Mouse (Mus musculus): ENCODE results near the gene Fermt2. TPM values are rescaled to one million over a fixed set of nuclear protein-coding genes. Genes with fewer than 3 reads are reported as not detected.
"Not testable (repeated sequence)": the region's sequence is repeated elsewhere in the genome, so short reads cannot be mapped to it uniquely, and the experiment has no call there.

Fermt2 gene
- polyA plus RNA-seq, 1 experiment from 2014 or later, result 83.2 TPM

GRCm38 (mm10) chr14:45504422-45505113, 25.4 kb downstream of the Fermt2 start:
- ATAC-seq (replicated peaks; ENCODE audit: insufficient number of reproducible peaks, low FRiP score, low TSS enrichment, low read depth), result no peak
- DNase-seq (ENCODE audit: low spot score), result no peak
- Histone ChIP-seq H3K27me3 (ENCODE audit: control insufficient read depth, insufficient read depth, low read length) (no peaks in the 10 kb centered on the region), H3K4me1 (ENCODE audit: control insufficient read depth, insufficient read depth, low read length) (peaks cover 2% of the 10 kb centered on the region; the same call in 1 of the 2 replicates), H3K27ac (replicated peaks; ENCODE audit: low read depth, low read length) (no peak overlapping the region), H3K4me2 (ENCODE audit: low read depth, low read length) (no peak overlapping the region), H3K9me3 (replicated peaks; ENCODE audit: control insufficient read depth, low read length) (no peaks in the 10 kb centered on the region), H3K36me3 (replicated peaks; ENCODE audit: control insufficient read depth, insufficient read depth, low read depth, low read length) (no peaks in the 10 kb centered on the region), H3K9ac (replicated peaks; ENCODE audit: low read length) (no peak overlapping the region), H3K4me3 (ENCODE audit: low read depth, low read length) (no peak overlapping the region)
- WGBS, result 91% methylated on average over 10 of the region's 10 CpGs

DNA sequence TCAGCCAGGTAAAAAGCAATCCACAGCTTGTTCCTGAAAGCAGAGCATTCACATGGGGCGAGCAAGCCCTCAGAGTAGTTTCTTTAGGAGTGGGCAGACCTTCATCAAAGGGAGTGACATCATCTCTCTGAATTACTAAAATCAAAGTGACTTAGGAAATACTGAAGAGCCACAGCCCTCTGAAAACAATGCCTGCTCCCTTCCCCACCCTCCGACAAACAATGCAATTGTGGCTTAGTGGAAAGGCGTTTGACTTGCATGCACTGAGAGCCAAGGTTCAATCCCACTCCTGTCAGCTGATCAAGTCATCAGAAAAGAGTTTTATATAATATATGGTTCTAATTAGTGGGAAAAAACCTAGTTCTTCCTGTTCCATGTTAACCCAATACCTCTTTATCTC, 26.0 kb downstream of the Fermt2 start:
- ATAC-seq (replicated peaks; ENCODE audit: insufficient number of reproducible peaks, low FRiP score, low TSS enrichment, low read depth), result no peak
- Histone ChIP-seq H3K4me2 (ENCODE audit: low read depth, low read length) (no peak overlapping the region), H3K27ac (replicated peaks; ENCODE audit: low read depth, low read length) (no peak overlapping the region), H3K27me3 (ENCODE audit: control insufficient read depth, insufficient read depth, low read length) (no peaks in the 10 kb centered on the region), H3K9me3 (replicated peaks; ENCODE audit: control insufficient read depth, low read length) (no peaks in the 10 kb centered on the region), H3K36me3 (replicated peaks; ENCODE audit: control insufficient read depth, insufficient read depth, low read depth, low read length) (no peaks in the 10 kb centered on the region; the same call in 1 of the 2 replicates), H3K9ac (replicated peaks; ENCODE audit: low read length) (no peak overlapping the region), H3K4me1 (ENCODE audit: control insufficient read depth, insufficient read depth, low read length) (peaks cover 2% of the 10 kb centered on the region; the same call in 1 of the 2 replicates), H3K4me3 (ENCODE audit: low read depth, low read length) (no peak overlapping the region)
- DNase-seq (ENCODE audit: low spot score), result no peak
- 87% methylated on average over 3 of the region's 3 CpGs for whole genome bisulfite sequencing

DNA sequence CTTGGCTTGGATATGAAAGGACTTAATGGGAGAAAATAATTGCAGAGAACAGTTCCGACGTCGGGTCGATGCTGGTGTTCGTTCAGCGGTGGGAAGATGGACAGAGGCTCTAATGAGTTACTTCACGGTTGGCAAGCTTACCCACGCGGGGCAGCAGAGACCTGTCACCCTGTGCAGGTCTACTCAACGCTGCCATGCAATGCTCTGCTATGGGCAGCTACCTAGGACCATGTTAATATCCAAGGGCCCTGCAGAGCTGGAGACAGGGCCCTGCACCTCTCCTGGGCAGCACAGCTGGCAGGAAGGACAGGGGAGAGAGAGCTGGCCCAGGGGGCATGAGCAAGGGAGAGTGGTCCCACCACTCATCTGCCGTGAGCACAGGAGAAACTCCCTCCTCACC, 29.9 kb downstream of the Fermt2 start:
- H3K4me2 ChIP-seq (ENCODE audit: low read depth, low read length), result no peak overlapping the region
- no peak overlapping the region for H3K9ac ChIP-seq (replicated peaks; ENCODE audit: low read length)
- H3K36me3 ChIP-seq (replicated peaks; ENCODE audit: control insufficient read depth, insufficient read depth, low read depth, low read length), result peaks cover 4% of the 10 kb centered on the region; the same call in 1 of the 2 replicates
- no peaks in the 10 kb centered on the region for H3K9me3 ChIP-seq (replicated peaks; ENCODE audit: control insufficient read depth, low read length)
- ATAC-seq (replicated peaks; ENCODE audit: insufficient number of reproducible peaks, low FRiP score, low TSS enrichment, low read depth), result no peak
- 92% methylated on average over 11 of the region's 11 CpGs for WGBS
- no peak overlapping the region for H3K27ac ChIP-seq (replicated peaks; ENCODE audit: low read depth, low read length)
- no peak for DNase-seq (ENCODE audit: low spot score)
- H3K4me1 ChIP-seq (ENCODE audit: control insufficient read depth, insufficient read depth, low read length), result no peaks in the 10 kb centered on the region
- no peak overlapping the region for H3K4me3 ChIP-seq (ENCODE audit: low read depth, low read length)
- no peaks in the 10 kb centered on the region for H3K27me3 ChIP-seq (ENCODE audit: control insufficient read depth, insufficient read depth, low read length)

DNA sequence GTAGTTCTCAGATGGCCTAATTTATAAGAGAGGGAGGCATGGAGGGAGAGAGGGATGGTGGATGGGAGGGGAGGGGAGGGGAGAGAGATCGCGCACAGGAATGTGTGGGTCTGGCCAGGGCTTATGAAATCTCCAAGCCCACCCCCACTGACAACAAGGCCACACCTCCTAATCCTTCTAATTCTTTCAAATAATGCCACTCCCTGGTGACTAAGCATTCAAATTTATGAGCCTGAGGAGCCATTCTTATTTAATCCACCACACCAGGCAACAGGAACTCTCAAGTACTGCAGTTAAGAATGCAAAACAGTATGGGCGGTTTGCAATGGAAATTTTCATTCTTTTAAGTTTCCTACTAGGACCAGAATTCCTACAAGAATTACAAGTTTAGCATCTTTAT, 32.8 kb downstream of the Fermt2 start:
- Histone ChIP-seq H3K36me3 (replicated peaks; ENCODE audit: control insufficient read depth, insufficient read depth, low read depth, low read length) (peaks cover 4% of the 10 kb centered on the region; the same call in 1 of the 2 replicates), H3K4me2 (ENCODE audit: low read depth, low read length) (no peak overlapping the region), H3K9ac (replicated peaks; ENCODE audit: low read length) (no peak overlapping the region), H3K9me3 (replicated peaks; ENCODE audit: control insufficient read depth, low read length) (no peaks in the 10 kb centered on the region), H3K4me3 (ENCODE audit: low read depth, low read length) (no peak overlapping the region), H3K4me1 (ENCODE audit: control insufficient read depth, insufficient read depth, low read length) (no peaks in the 10 kb centered on the region), H3K27me3 (ENCODE audit: control insufficient read depth, insufficient read depth, low read length) (no peaks in the 10 kb centered on the region), H3K27ac (replicated peaks; ENCODE audit: low read depth, low read length) (no peak overlapping the region)
- no peak for ATAC-seq (replicated peaks; ENCODE audit: insufficient number of reproducible peaks, low FRiP score, low TSS enrichment, low read depth)
- WGBS, result 93% methylated on average over 3 of the region's 3 CpGs
- no peak for DNase-seq (ENCODE audit: low spot score)

- not testable (repeated sequence) for H3K27ac ChIP-seq (replicated peaks; ENCODE audit: low read depth, low read length); ATAC-seq (replicated peaks; ENCODE audit: insufficient number of reproducible peaks, low FRiP score, low TSS enrichment, low read depth); H3K9ac ChIP-seq (replicated peaks; ENCODE audit: low read length); DNase-seq (ENCODE audit: low spot score); H3K36me3 ChIP-seq (replicated peaks; ENCODE audit: control insufficient read depth, insufficient read depth, low read depth, low read length); H3K9me3 ChIP-seq (replicated peaks; ENCODE audit: control insufficient read depth, low read length); H3K4me3 ChIP-seq (ENCODE audit: low read depth, low read length); H3K27me3 ChIP-seq (ENCODE audit: control insufficient read depth, insufficient read depth, low read length); H3K4me1 ChIP-seq (ENCODE audit: control insufficient read depth, insufficient read depth, low read length); H3K4me2 ChIP-seq (ENCODE audit: low read depth, low read length)
- WGBS, result 98% methylated on average over 14 of the region's 14 CpGs
Measured at GRCm38 (mm10) chr14:45495810-45496209, 34.1 kb downstream of the Fermt2 start.

- no peak overlapping the region for H3K4me3 ChIP-seq (ENCODE audit: low read depth, low read length)
- no peak for ATAC-seq (replicated peaks; ENCODE audit: insufficient number of reproducible peaks, low FRiP score, low TSS enrichment, low read depth)
- H3K36me3 ChIP-seq (replicated peaks; ENCODE audit: control insufficient read depth, insufficient read depth, low read depth, low read length), result peaks cover 4% of the 10 kb centered on the region; the same call in 1 of the 2 replicates
- no peak overlapping the region for H3K9ac ChIP-seq (replicated peaks; ENCODE audit: low read length)
- WGBS, result 92% methylated on average over 4 of the region's 4 CpGs
- no peaks in the 10 kb centered on the region for H3K4me1 ChIP-seq (ENCODE audit: control insufficient read depth, insufficient read depth, low read length)
- no peak overlapping the region for H3K27ac ChIP-seq (replicated peaks; ENCODE audit: low read depth, low read length)
- DNase-seq (ENCODE audit: low spot score), result no peak
- no peaks in the 10 kb centered on the region for H3K9me3 ChIP-seq (replicated peaks; ENCODE audit: control insufficient read depth, low read length)
- H3K27me3 ChIP-seq (ENCODE audit: control insufficient read depth, insufficient read depth, low read length), result no peaks in the 10 kb centered on the region
- H3K4me2 ChIP-seq (ENCODE audit: low read depth, low read length), result no peak overlapping the region
Measured at GRCm38 (mm10) chr14:45493891-45494290, 36.0 kb downstream of the Fermt2 start.

DNA sequence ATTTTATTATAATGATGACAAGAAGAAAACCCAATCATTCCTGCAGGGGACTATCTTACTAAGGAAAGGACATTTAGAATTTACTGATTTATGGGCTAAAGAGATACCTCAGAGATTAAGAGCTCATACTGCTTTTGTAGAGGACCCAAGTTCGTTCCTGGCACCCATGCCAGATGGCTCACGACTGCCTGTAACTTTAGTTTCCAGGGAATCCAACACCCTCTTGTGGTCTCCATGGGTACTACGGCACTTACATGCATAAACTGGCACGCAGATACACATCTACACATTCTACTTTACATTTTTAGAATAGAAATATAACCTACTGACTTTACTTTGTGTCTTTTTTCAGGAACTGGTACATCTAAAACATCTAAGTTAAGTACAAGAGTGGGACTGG, 37.2 kb downstream of the Fermt2 start:
- H3K9me3 ChIP-seq (replicated peaks; ENCODE audit: control insufficient read depth, low read length), result no peaks in the 10 kb centered on the region
- DNase-seq (ENCODE audit: low spot score) (no peak), ATAC-seq (replicated peaks; ENCODE audit: insufficient number of reproducible peaks, low FRiP score, low TSS enrichment, low read depth) (no peak)
- no peaks in the 10 kb centered on the region for H3K36me3 ChIP-seq (replicated peaks; ENCODE audit: control insufficient read depth, insufficient read depth, low read depth, low read length)
- H3K9ac ChIP-seq (replicated peaks; ENCODE audit: low read length), result no peak overlapping the region
- 91% methylated on average over 4 of the region's 4 CpGs for WGBS
- no peaks in the 10 kb centered on the region for H3K27me3 ChIP-seq (ENCODE audit: control insufficient read depth, insufficient read depth, low read length)
- no peak overlapping the region for H3K4me2 ChIP-seq (ENCODE audit: low read depth, low read length)
- H3K27ac ChIP-seq (replicated peaks; ENCODE audit: low read depth, low read length), result no peak overlapping the region
- H3K4me3 ChIP-seq (ENCODE audit: low read depth, low read length), result no peak overlapping the region
- no peaks in the 10 kb centered on the region for H3K4me1 ChIP-seq (ENCODE audit: control insufficient read depth, insufficient read depth, low read length)

DNA sequence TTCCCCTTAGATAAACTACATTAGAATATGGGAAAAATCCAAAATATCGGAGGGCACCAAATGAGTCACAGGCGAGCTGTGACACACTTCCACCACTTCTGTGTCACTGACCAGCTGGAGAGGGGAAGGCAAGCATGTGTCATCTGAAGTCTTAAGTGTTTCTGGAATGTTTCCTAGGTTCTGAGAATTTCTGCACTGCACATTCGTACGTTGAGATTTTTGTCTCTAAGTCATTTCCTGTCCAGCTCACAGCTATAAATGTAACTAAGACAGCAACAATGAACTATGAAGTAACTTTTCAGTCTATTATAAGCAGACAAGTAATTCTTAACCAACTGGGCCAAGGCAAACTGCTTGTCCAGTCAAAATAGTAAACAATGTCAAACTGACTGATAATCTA, 37.9 kb downstream of the Fermt2 start:
- Histone ChIP-seq H3K9me3 (replicated peaks; ENCODE audit: control insufficient read depth, low read length) (no peaks in the 10 kb centered on the region), H3K4me1 (ENCODE audit: control insufficient read depth, insufficient read depth, low read length) (no peaks in the 10 kb centered on the region), H3K27ac (replicated peaks; ENCODE audit: low read depth, low read length) (no peak overlapping the region), H3K36me3 (replicated peaks; ENCODE audit: control insufficient read depth, insufficient read depth, low read depth, low read length) (no peaks in the 10 kb centered on the region), H3K4me2 (ENCODE audit: low read depth, low read length) (no peak overlapping the region), H3K27me3 (ENCODE audit: control insufficient read depth, insufficient read depth, low read length) (no peaks in the 10 kb centered on the region), H3K4me3 (ENCODE audit: low read depth, low read length) (no peak overlapping the region), H3K9ac (replicated peaks; ENCODE audit: low read length) (no peak overlapping the region)
- DNase-seq (ENCODE audit: low spot score), result no peak
- no peak for ATAC-seq (replicated peaks; ENCODE audit: insufficient number of reproducible peaks, low FRiP score, low TSS enrichment, low read depth)
- 82% methylated on average over 4 of the region's 4 CpGs for WGBS
